Mouse (Mus musculus): ENCODE measurements around the gene Hist1h3e.

- TF ChIP-seq CTCF (IDR thresholded peaks at IDR 0.05; ENCODE audit: borderline replicate concordance, insufficient read depth, low read depth, low read length) (no peak), POLR2A (IDR thresholded peaks at IDR 0.05; ENCODE audit: borderline replicate concordance, insufficient read depth, low read length) (no peak)
Measured at GRCm38 (mm10) chr13:23518885-23519284, 43.3 kb downstream of the Hist1h3e start.
